Mouse (Mus musculus): Measurements from ENCODE around the gene 1700030J22Rik. TPM values are rescaled to one million over a fixed set of nuclear protein-coding genes. Genes with fewer than 3 reads are reported as not detected.

Gene 1700030J22Rik
- polyA plus RNA-seq, 2 experiments = 0.20 to 0.25 TPM

GRCm38 (mm10) chr8:116954415-116954814 lies 24.3 kb downstream of the 1700030J22Rik start:
- WGBS (ENCODE audit: insufficient replicate concordance) = 80% methylated on average over 9 of the region's 9 CpGs
- DNase-seq (ENCODE audit: low read depth in 3 of 3, low spot score in 3 of 3) (no peak), ATAC-seq (ENCODE audit: insufficient read depth) (no peak)
- H3K9ac ChIP-seq (replicated peaks) = no peak overlapping the region
- H3K4me3 ChIP-seq (ENCODE audit: insufficient read depth in 1 of 2, low read depth in 2 of 2, low read length in 2 of 2) = no peak overlapping the region
- no peak overlapping the region for H3K4me2 ChIP-seq (ENCODE audit: low read depth)
- H3K36me3 ChIP-seq (replicated peaks; ENCODE audit: control insufficient read depth, insufficient read depth, low read depth) = peaks cover 10% of the 10 kb centered on the region
- H3K27ac ChIP-seq = no peak overlapping the region
- no peak for TF ChIP-seq EP300 (IDR thresholded peaks at IDR 0.05; ENCODE audit: low read depth)
- no peak for TF ChIP-seq CTCF (IDR thresholded peaks at IDR 0.05; ENCODE audit: low read depth)
- H3K27me3 ChIP-seq (ENCODE audit: control insufficient read depth, insufficient read depth, low read length) = no peaks in the 10 kb centered on the region
- H3K9me3 ChIP-seq (ENCODE audit: control insufficient read depth, low read length) = no peaks in the 10 kb centered on the region
- H3K4me1 ChIP-seq (replicated peaks; ENCODE audit: control insufficient read depth in 2 of 2, insufficient read depth in 2 of 2, low read length in 1 of 2) = no peaks in the 10 kb centered on the region

- Histone ChIP-seq H3K4me3 (ENCODE audit: insufficient read depth in 1 of 2, low read depth in 2 of 2, low read length in 2 of 2) (no peak overlapping the region), H3K9ac (replicated peaks) (no peak overlapping the region), H3K9me3 (ENCODE audit: control insufficient read depth, low read length) (no peaks in the 10 kb centered on the region), H3K4me1 (replicated peaks; ENCODE audit: control insufficient read depth in 2 of 2, insufficient read depth in 2 of 2, low read length in 1 of 2) (peaks cover 6 to 7% of the 10 kb centered on the region in 2 experiments), H3K27ac (no peak overlapping the region), H3K27me3 (ENCODE audit: control insufficient read depth, insufficient read depth, low read length) (no peaks in the 10 kb centered on the region), H3K36me3 (replicated peaks; ENCODE audit: control insufficient read depth, insufficient read depth, low read depth) (peaks cover 9% of the 10 kb centered on the region), H3K4me2 (ENCODE audit: low read depth) (no peak overlapping the region)
- DNase-seq (ENCODE audit: low read depth in 3 of 3, low spot score in 3 of 3) (no peak), ATAC-seq (ENCODE audit: insufficient read depth) (no peak)
- TF ChIP-seq CTCF (IDR thresholded peaks at IDR 0.05; ENCODE audit: low read depth) = no peak
- TF ChIP-seq EP300 (IDR thresholded peaks at IDR 0.05; ENCODE audit: low read depth) = no peak
- 51% methylated on average over 8 of the region's 8 CpGs for WGBS (ENCODE audit: insufficient replicate concordance)
These were observed 26.3 kb downstream of the 1700030J22Rik start for GRCm38 (mm10) chr8:116952428-116952827.

DNA sequence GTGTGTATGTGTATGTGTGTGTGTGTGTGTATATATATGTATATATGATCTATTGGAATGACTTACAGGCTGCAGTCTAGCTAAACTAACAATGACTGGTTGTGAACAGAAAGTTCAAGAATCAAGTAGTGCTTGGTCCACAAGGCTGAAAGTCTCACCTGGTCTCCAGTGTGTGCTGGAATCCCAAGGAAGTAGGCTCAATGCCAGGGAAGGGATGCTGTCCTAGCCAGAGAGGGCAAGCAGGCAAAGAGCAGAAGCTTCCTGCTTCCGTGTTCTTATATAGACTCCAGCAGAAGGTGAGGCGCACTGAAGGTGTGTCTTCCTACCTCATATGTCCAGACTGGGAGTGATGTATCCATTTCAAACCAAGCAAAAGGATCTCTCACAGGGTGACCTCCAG lies 27.0 kb downstream of the 1700030J22Rik start:
- ATAC-seq (ENCODE audit: insufficient read depth) (no peak), DNase-seq (ENCODE audit: low read depth in 3 of 3, low spot score in 3 of 3) (no peak)
- H3K9ac ChIP-seq (replicated peaks) = no peak overlapping the region
- H3K4me2 ChIP-seq (ENCODE audit: low read depth) = no peak overlapping the region
- H3K4me1 ChIP-seq (replicated peaks; ENCODE audit: control insufficient read depth in 2 of 2, insufficient read depth in 2 of 2, low read length in 1 of 2) = peaks cover 7 to 11% of the 10 kb centered on the region in 2 experiments
- WGBS (ENCODE audit: insufficient replicate concordance) = 75% methylated on average over 2 of the region's 2 CpGs
- TF ChIP-seq CTCF (IDR thresholded peaks at IDR 0.05; ENCODE audit: low read depth) (no peak), EP300 (IDR thresholded peaks at IDR 0.05; ENCODE audit: low read depth) (no peak)
- no peaks in the 10 kb centered on the region for H3K9me3 ChIP-seq (ENCODE audit: control insufficient read depth, low read length)
- H3K4me3 ChIP-seq (ENCODE audit: insufficient read depth in 1 of 2, low read depth in 2 of 2, low read length in 2 of 2) = no peak overlapping the region
- peaks cover 7% of the 10 kb centered on the region for H3K36me3 ChIP-seq (replicated peaks; ENCODE audit: control insufficient read depth, insufficient read depth, low read depth)
- H3K27me3 ChIP-seq (ENCODE audit: control insufficient read depth, insufficient read depth, low read length) = no peaks in the 10 kb centered on the region
- H3K27ac ChIP-seq = no peak overlapping the region

GRCm38 (mm10) chr8:116951369-116951768 lies 27.4 kb downstream of the 1700030J22Rik start:
- no peaks in the 10 kb centered on the region for H3K27me3 ChIP-seq (ENCODE audit: control insufficient read depth, insufficient read depth, low read length)
- WGBS (ENCODE audit: insufficient replicate concordance) = 62% methylated on average over 5 of the region's 5 CpGs
- no peak overlapping the region for H3K4me2 ChIP-seq (ENCODE audit: low read depth)
- H3K9me3 ChIP-seq (ENCODE audit: control insufficient read depth, low read length) = no peaks in the 10 kb centered on the region
- ATAC-seq (ENCODE audit: insufficient read depth) (no peak), DNase-seq (ENCODE audit: low read depth in 3 of 3, low spot score in 3 of 3) (no peak)
- peaks cover 9 to 14% of the 10 kb centered on the region in 2 experiments for H3K4me1 ChIP-seq (replicated peaks; ENCODE audit: control insufficient read depth in 2 of 2, insufficient read depth in 2 of 2, low read length in 1 of 2)
- no peak overlapping the region for H3K4me3 ChIP-seq (ENCODE audit: insufficient read depth in 1 of 2, low read depth in 2 of 2, low read length in 2 of 2)
- no peak overlapping the region for H3K27ac ChIP-seq
- no peak overlapping the region for H3K9ac ChIP-seq (replicated peaks)
- TF ChIP-seq EP300 (IDR thresholded peaks at IDR 0.05; ENCODE audit: low read depth) (no peak), CTCF (IDR thresholded peaks at IDR 0.05; ENCODE audit: low read depth) (no peak)
- peaks cover 3% of the 10 kb centered on the region for H3K36me3 ChIP-seq (replicated peaks; ENCODE audit: control insufficient read depth, insufficient read depth, low read depth)

GRCm38 (mm10) chr8:116947589-116947988 lies 31.2 kb downstream of the 1700030J22Rik start:
- no peak for ATAC-seq (ENCODE audit: insufficient read depth)
- Histone ChIP-seq H3K4me3 (ENCODE audit: insufficient read depth in 1 of 2, low read depth in 2 of 2, low read length in 2 of 2) (no peak overlapping the region), H3K27ac (no peak overlapping the region), H3K9ac (replicated peaks) (no peak overlapping the region), H3K4me2 (ENCODE audit: low read depth) (peak overlapping the region; percentile 11; the same call in 1 of the 2 replicates), H3K4me1 (replicated peaks; ENCODE audit: control insufficient read depth in 2 of 2, insufficient read depth in 2 of 2, low read length in 1 of 2) (peaks cover 32 to 42% of the 10 kb centered on the region in 2 experiments), H3K27me3 (ENCODE audit: control insufficient read depth, insufficient read depth, low read length) (no peaks in the 10 kb centered on the region), H3K36me3 (replicated peaks; ENCODE audit: control insufficient read depth, insufficient read depth, low read depth) (no peaks in the 10 kb centered on the region), H3K9me3 (ENCODE audit: control insufficient read depth, low read length) (no peaks in the 10 kb centered on the region)
- TF ChIP-seq CTCF (IDR thresholded peaks at IDR 0.05; ENCODE audit: low read depth) (no peak), EP300 (IDR thresholded peaks at IDR 0.05; ENCODE audit: low read depth) (no peak)
- DNase-seq (ENCODE audit: low read depth in 3 of 3, low spot score in 3 of 3) = no peak
- WGBS (ENCODE audit: insufficient replicate concordance) = 23% methylated on average over 7 of the region's 7 CpGs
